Mouse (Mus musculus) intestine, postnatal 0 days (tissue): ENCODE data around the gene Tef. TPM values are rescaled to one million over a fixed set of nuclear protein-coding genes. Genes with fewer than 3 reads are reported as not detected.

Experiments
- ATAC-seq: fragments of 200-750 bp; cut with Nextera tagmentation; 2 replicates; pipeline ENCODE4 v1.8.0; 2017; ENCODE audit warnings: mild to moderate bottlenecking, moderate TSS enrichment, moderate library complexity
- H3K27ac ChIP-seq: fragments of 300-500 bp; sonication (generic); 2 replicates; pipeline ENCODE4 v1.5.1; 2014; ENCODE audit warnings: mild to moderate bottlenecking, low read depth, low read length, moderate library complexity
- H3K27me3 ChIP-seq: fragments of 300-500 bp; sonication (generic); replicated peaks from 2 replicates; pipeline ENCODE4 v1.6.1; 2014; ENCODE audit warnings: low read length, mixed read lengths; ENCODE audit not compliant: control insufficient read depth, insufficient read depth
- H3K36me3 ChIP-seq: fragments of 300-500 bp; sonication (generic); 2 replicates; pipeline ENCODE4 v1.6.1; 2014; ENCODE audit warnings: mild to moderate bottlenecking, moderate library complexity; ENCODE audit not compliant: control insufficient read depth, insufficient read depth
- H3K4me1 ChIP-seq: fragments of 300-500 bp; sonication (generic); replicated peaks from 2 replicates; pipeline ENCODE4 v1.6.1; 2014; ENCODE audit warnings: antibody characterized with exemption, low read length, mixed read lengths; ENCODE audit not compliant: control insufficient read depth, insufficient read depth
- H3K4me2 ChIP-seq: fragments of 300-500 bp; sonication (generic); replicated peaks from 2 replicates; pipeline ENCODE4 v1.6.1; 2014; ENCODE audit warnings: low read depth, mild to moderate bottlenecking, moderate library complexity
- H3K4me3 ChIP-seq: fragments of 300-500 bp; sonication (generic); 2 replicates; pipeline ENCODE4 v1.5.1; 2014; ENCODE audit warnings: low read depth, low read length
- H3K9ac ChIP-seq: fragments of 300-500 bp; sonication (generic); 2 replicates; pipeline ENCODE4 v1.6.1; 2014; ENCODE audit warnings: mild to moderate bottlenecking, low read depth, low read length
- H3K9me3 ChIP-seq: fragments of 300-500 bp; sonication (generic); 2 replicates; pipeline ENCODE4 v1.6.1; 2016; ENCODE audit warnings: mixed run types; ENCODE audit not compliant: control insufficient read depth
- CTCF ChIP-seq: sonication (generic); IDR thresholded peaks from 2 replicates; pipeline ENCODE4 v1.5.1; 2016; ENCODE audit warnings: low read depth, mild to moderate bottlenecking, control low read depth, antibody characterized with exemption, moderate library complexity
- WGBS: fragments of 180-500 bp; shearing (Covaris S2); extraction: QIAGEN DNeasy Blood & Tissue Kit; methylation state at CpG from one replicate; pipeline ENCODE4 v1.1.7; 2014; 5-methylcytosine and 5-hydroxymethylcytosine counted together
- polyA plus RNA-seq: library from polyadenylated mRNA; unstranded; fragments of >200 nt; fragmentation: Nextera tagmentation; extraction: Ambion mirVana; gene quantifications from 2 replicates; pipeline ENCODE4 v1.2.1, GENCODE M21; 2015

Tef gene
- polyA plus RNA-seq, 1 experiment from 2014 or later, result 13.4 TPM

DNA sequence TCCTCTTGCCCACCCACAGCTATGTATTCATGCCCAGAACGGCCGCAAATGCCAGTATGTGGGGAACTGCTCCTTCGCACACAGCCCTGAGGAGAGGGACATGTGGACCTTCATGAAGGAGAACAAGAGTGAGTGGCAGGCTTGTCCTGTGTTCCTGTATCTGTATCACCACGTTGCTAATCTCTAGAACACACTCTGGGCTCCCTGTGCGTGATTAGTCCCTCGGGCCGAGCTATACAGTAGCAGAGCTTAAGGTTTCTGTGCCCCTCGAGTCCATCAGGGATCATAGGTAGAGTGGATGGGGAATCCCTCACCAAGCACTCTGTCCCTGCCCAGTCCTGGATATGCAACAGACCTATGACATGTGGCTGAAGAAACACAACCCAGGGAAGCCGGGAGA, 9.8 kb upstream of the Tef start:
- no peak overlapping the region for H3K4me3 ChIP-seq
- no peak for ATAC-seq
- no peak for TF ChIP-seq CTCF
- H3K36me3 ChIP-seq, result peaks cover 35% of the 10 kb centered on the region
- no peaks in the 10 kb centered on the region for H3K4me1 ChIP-seq
- no peaks in the 10 kb centered on the region for H3K27me3 ChIP-seq
- WGBS, result 91% methylated on average over 9 of the region's 9 CpGs
- H3K9ac ChIP-seq, result no peak overlapping the region
- no peaks in the 10 kb centered on the region for H3K9me3 ChIP-seq
- no peak overlapping the region for H3K27ac ChIP-seq
- no peak overlapping the region for H3K4me2 ChIP-seq

DNA sequence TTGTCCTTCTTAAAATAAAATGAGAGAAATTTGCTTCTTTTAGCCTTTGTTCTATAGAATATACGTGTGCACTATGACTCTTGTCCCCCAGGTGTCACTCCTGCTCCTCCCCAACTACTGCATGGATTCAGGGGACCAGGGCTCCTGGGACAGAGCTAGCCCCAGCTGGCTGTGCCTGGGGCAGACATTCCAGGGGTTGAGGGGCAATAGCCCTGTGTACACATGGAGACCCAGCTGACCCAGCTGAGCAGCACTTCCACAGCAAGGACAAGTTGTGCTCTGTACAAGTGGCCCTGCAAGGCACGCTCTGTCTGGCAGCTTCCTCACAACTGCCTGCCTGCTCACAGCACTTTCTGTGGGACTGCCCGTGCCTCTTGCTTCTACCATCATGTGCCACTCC, 6.0 kb upstream of the Tef start:
- WGBS, result 73% methylated on average over 3 of the region's 3 CpGs
- peaks cover 28% of the 10 kb centered on the region; the same call in 1 of the 2 replicates for H3K36me3 ChIP-seq
- H3K4me2 ChIP-seq, result no peak overlapping the region
- H3K4me3 ChIP-seq, result no peak overlapping the region
- H3K4me1 ChIP-seq, result no peaks in the 10 kb centered on the region
- no peak overlapping the region for H3K27ac ChIP-seq
- 0 out of 2 replicates have a peak, but pooled peaks have one; percentile 17 for ATAC-seq
- H3K9me3 ChIP-seq, result no peaks in the 10 kb centered on the region
- no peaks in the 10 kb centered on the region for H3K27me3 ChIP-seq
- peak; percentile 80 for TF ChIP-seq CTCF
- no peak overlapping the region for H3K9ac ChIP-seq

DNA sequence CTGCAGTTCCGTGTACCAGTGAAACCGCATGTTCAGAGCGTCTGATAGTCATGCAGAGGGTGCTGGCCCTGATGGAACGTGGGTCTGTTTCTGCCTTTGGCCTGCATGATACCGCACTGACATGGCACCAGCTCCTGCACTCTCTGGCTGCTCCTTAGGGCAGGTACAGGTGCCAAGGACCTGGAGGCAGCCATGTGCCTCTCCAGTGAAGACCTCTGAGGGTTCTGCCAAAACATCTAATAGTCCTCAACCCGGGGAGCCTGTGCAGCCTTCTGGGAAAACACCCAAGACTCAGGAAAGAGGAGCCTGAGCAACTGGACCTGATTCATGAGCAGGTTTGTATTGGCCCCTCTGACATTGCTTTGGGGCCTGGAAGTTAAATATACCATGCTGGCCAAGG, 4.4 kb upstream of the Tef start:
- no peak overlapping the region for H3K9ac ChIP-seq
- no peak overlapping the region for H3K4me3 ChIP-seq
- no peak overlapping the region for H3K4me2 ChIP-seq
- H3K27ac ChIP-seq, result no peak overlapping the region
- 85% methylated on average over 6 of the region's 6 CpGs for WGBS
- H3K27me3 ChIP-seq, result no peaks in the 10 kb centered on the region
- no peaks in the 10 kb centered on the region for H3K4me1 ChIP-seq
- H3K36me3 ChIP-seq, result peaks cover 13% of the 10 kb centered on the region; the same call in 1 of the 2 replicates
- no peak for ATAC-seq
- TF ChIP-seq CTCF, result no peak
- H3K9me3 ChIP-seq, result no peaks in the 10 kb centered on the region

DNA sequence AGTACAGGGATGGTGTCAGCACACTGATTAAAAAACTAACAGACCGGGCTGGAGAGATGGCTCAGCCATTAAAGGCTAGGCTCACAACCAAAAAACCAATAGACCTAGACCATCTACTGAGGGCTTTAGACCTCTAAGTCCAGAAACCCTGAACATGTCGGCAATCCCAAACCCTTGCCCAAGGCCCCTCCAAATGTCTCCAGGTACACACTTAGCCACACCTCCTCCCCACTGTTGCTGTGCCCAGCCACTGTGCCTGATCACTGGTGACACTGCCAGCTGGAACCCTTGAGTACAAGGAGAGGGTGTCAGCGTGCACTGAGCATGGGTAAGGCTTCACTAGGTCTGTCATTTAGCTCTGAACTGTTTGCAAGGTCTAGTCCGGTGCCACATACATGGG, 3.8 kb upstream of the Tef start:
- H3K4me3 ChIP-seq, result no peak overlapping the region
- H3K9ac ChIP-seq, result no peak overlapping the region
- peaks cover 8% of the 10 kb centered on the region; the same call in 1 of the 2 replicates for H3K36me3 ChIP-seq
- WGBS, result 90% methylated on average over 4 of the region's 4 CpGs
- no peaks in the 10 kb centered on the region for H3K27me3 ChIP-seq
- H3K4me2 ChIP-seq, result no peak overlapping the region
- no peaks in the 10 kb centered on the region for H3K4me1 ChIP-seq
- TF ChIP-seq CTCF, result no peak
- no peaks in the 10 kb centered on the region for H3K9me3 ChIP-seq
- H3K27ac ChIP-seq, result no peak overlapping the region
- ATAC-seq, result no peak

DNA sequence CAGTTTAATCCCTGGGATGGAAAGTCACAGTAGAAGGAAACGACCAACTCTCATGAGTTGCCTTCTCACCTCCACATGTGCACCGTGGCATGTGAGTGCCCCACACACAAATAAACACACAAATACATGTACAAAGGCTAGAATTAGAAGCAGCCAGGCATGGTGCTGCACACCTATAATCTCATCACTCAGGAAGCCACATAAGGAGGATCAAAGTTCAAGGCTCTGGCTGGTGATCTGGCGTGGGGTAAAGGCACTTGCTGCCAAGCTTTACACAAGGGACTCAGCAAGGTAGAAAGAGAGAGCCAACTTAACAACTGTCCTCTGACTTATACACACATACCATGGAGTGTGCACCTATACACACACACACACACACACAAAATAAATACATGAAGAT, 1.8 kb upstream of the Tef start:
- Histone ChIP-seq H3K4me2 (no peak overlapping the region), H3K9me3 (no peaks in the 10 kb centered on the region), H3K27me3 (no peaks in the 10 kb centered on the region), H3K4me3 (no peak overlapping the region), H3K27ac (no peak overlapping the region), H3K9ac (no peak overlapping the region), H3K36me3 (0 out of 2 replicates have a peak, but pooled peaks cover 4% of the 10 kb centered on the region), H3K4me1 (no peaks in the 10 kb centered on the region)
- no peak for ATAC-seq
- no peak for TF ChIP-seq CTCF
- WGBS, result 46% methylated on average over 3 of the region's 3 CpGs

DNA sequence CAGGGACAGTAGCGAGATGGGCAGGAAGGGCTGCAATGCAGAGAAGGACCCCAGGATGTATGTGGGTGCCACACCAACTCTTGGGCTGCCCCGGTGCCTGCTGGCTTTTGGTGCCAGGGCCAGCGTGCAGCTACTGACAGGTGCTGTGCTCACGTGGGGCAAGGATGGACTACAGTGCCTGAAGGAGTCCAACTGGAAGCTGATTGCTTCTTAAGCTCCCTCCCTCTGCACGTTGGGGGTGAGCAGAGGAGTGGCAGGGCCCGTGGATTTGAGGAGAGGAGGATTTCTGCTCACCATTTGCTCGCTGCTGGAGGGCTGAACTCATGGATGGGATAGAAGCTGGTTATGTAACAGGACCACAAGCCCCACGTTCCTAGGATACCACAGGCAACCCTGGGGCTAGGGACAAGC, 725 bp downstream of the Tef start:
- Histone ChIP-seq H3K27ac (peak overlapping the region; percentile 17; the same call in 1 of the 2 replicates), H3K4me3 (peak overlapping the region; percentile 21), H3K27me3 (no peaks in the 10 kb centered on the region), H3K9me3 (no peaks in the 10 kb centered on the region), H3K4me2 (peak overlapping the region; percentile 55), H3K9ac (no peak overlapping the region), H3K4me1 (no peaks in the 10 kb centered on the region), H3K36me3 (no peaks in the 10 kb centered on the region)
- peak; percentile 25; the same call in 1 of the 2 replicates for ATAC-seq
- 21% methylated on average over 8 of the region's 8 CpGs for WGBS
- TF ChIP-seq CTCF, result no peak

DNA sequence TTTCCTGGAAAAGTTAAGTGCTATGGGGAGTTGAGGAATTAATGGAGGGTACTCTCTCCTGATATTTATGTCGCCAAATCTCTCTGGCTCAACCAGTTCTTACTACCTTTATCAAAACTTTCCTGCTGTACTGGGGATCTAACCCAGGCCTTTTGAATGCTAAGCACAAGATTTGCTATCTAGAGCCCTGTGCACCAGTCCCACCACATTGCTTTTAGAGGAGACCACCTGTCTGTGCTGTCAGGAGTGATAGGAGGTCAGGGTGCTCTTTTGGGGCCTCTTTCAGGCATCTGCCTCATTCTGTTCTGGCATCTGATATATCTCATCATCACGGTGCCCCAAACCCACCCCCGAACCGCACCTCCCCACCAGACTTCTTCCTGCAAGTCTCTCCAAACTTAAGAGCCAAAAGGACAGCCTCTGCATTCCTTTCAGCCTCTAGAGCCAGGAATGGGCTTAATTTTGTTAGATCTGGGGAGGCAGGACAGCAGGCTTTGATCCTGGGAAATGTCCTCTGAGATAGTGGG, 1.3 kb downstream of the Tef start:
- H3K27ac ChIP-seq, result no peak overlapping the region
- WGBS, result 58% methylated on average over 4 of the region's 4 CpGs

More for the DNA sequence above, 1.3 kb downstream of the Tef start:
- no peaks in the 10 kb centered on the region for H3K27me3 ChIP-seq
- H3K36me3 ChIP-seq, result no peaks in the 10 kb centered on the region
- H3K9me3 ChIP-seq, result no peaks in the 10 kb centered on the region
- no peak for TF ChIP-seq CTCF
- no peak overlapping the region for H3K4me3 ChIP-seq
- H3K9ac ChIP-seq, result no peak overlapping the region
- H3K4me2 ChIP-seq, result peak overlapping the region; percentile 55; the same call in 1 of the 2 replicates
- no peaks in the 10 kb centered on the region for H3K4me1 ChIP-seq
- no peak for ATAC-seq
